Mouse (Mus musculus): ENCODE measurements around the gene Fam228b. TPM values are rescaled to one million over a fixed set of nuclear protein-coding genes. Genes with fewer than 3 reads are reported as not detected.
A peak's percentile ranks its signal among the peaks of the same experiment; 100 is the strongest.
"Not testable (repeated sequence)": the region's sequence is repeated elsewhere in the genome, so short reads cannot be mapped to it uniquely, and the experiment has no call there.

Gene Fam228b
- polyA plus RNA-seq, 1 experiment: 1.2 TPM

DNA sequence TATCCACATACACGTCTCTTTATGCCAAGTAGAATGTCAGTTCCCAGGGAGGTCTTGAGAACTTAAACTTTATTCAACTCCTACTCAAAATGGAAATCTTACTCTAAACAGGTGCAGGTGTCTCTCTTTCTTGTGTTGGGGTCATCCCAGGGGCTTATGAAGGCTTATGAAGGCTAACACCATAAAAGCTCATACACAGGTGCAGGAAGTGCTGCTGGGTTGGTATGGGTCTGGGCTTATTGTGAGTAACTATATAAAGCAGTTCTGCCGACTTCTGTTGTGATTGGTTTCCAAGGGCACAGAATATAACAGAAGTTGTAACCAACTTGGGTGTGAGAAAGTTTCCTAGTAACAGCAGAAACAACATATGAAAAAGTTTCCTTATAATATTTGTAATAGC is 15.4 kb upstream of the Fam228b start:
- no peak overlapping the region for H3K4me3 ChIP-seq (replicated peaks)
- no peak for TF ChIP-seq GATA1 (IDR thresholded peaks at IDR 0.05; ENCODE audit: borderline replicate concordance, low read length)
- TF ChIP-seq FLI1 (IDR thresholded peaks at IDR 0.05; ENCODE audit: low read length): no peak
- no peaks in the 10 kb centered on the region for H3K36me3 ChIP-seq (replicated peaks; ENCODE audit: low read length)

DNA sequence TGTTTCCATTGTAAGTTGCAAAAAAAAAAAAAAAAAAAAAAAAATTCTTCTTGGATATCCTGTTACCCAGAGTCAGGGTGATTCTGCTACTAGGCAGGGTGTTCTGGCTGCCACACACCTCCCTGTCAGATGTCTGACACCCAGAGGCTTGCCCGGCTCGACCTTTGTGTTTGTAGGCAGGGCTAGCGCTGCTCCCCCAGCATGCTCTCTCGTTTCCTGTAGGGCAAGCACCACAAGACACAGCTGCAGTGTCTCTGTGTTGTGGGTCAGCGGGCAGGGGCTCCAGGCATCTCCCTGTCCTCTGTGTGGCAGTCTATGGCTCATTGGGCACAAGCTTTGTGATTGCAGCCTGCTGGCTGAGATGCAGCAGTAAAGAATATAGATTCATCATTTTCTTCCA is 14.5 kb upstream of the Fam228b start:
- peaks cover 2% of the 10 kb centered on the region for H3K27me3 ChIP-seq (replicated peaks)
- H3K4me3 ChIP-seq (replicated peaks): peak overlapping the region; percentile 70
- TF ChIP-seq FLI1 (IDR thresholded peaks at IDR 0.05; ENCODE audit: low read length) (no peak), GATA1 (IDR thresholded peaks at IDR 0.05; ENCODE audit: borderline replicate concordance, low read length) (no peak)
- peaks cover 14% of the 10 kb centered on the region for H3K9me3 ChIP-seq
- H3K4me1 ChIP-seq: peaks cover 26% of the 10 kb centered on the region
- peaks cover under 1% of the 10 kb centered on the region for H3K36me3 ChIP-seq (replicated peaks; ENCODE audit: low read length)

More for the DNA sequence above, 15.4 kb upstream of the Fam228b start:
- Histone ChIP-seq H3K4me1 (peaks cover 21% of the 10 kb centered on the region), H3K9me3 (peaks cover 14% of the 10 kb centered on the region), H3K27me3 (replicated peaks) (peaks cover 2% of the 10 kb centered on the region)

DNA sequence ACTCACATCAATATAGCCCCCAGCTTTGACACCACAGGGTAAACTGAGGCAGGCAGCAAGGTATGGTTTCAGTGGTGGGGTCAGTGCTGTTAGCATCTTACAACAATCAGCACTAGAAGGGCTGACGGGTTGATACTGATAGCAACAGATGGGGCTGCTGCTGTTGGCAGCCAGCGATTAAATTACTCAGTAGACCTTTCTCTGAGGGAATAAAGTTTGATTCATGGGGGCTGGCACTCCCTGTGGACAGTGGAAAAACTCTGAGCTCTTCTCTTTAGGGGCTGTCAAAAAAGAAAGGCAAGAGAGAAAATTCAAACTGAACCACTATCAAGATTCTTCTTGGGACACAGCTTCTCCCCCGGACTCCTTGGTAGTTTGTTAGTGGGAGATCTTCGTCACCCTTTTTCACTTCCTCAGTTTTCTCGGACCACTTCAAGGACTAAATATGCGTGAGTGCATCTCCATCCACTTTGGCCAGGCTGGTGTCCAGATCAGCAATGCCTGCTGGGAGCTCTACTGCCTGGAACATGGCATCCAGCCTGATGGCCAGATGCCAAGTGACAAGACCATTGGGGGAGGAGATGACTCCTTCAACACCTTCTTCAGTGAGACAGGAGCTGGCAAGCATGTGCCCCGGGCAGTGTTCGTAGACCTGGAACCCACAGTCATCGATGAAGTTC is 12.8 kb upstream of the Fam228b start:
- H3K4me1 ChIP-seq: peaks cover 37% of the 10 kb centered on the region
- H3K4me3 ChIP-seq (replicated peaks): peak overlapping the region; percentile 26
- H3K9me3 ChIP-seq: peaks cover 14% of the 10 kb centered on the region
- H3K36me3 ChIP-seq (replicated peaks; ENCODE audit: low read length); H3K27me3 ChIP-seq (replicated peaks): not testable (repeated sequence)

DNA sequence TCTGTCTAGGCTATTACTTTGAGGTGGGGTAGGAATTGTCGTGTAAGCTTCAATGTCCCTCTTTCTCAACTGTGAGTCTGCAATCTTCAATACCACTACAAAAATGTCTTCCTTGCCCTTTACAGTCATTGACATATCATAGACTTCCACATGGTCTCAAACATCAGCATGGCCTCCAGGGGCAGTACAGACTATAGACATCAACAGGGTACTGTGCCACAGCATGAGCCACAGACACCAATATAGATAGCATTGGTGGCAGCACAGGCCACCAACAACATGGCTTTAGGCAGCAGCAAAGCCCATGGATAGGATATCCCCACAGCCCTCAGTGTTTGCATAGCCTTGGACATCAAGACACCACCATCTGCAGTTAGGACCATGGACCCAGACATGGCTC is 12.2 kb upstream of the Fam228b start:
- Histone ChIP-seq H3K4me3 (replicated peaks) (peak overlapping the region; percentile 26), H3K27me3 (replicated peaks) (peaks cover 2% of the 10 kb centered on the region), H3K9me3 (peaks cover 14% of the 10 kb centered on the region), H3K36me3 (replicated peaks; ENCODE audit: low read length) (peaks cover 4% of the 10 kb centered on the region), H3K4me1 (peaks cover 43% of the 10 kb centered on the region)
- TF ChIP-seq FLI1 (IDR thresholded peaks at IDR 0.05; ENCODE audit: low read length): no peak
- TF ChIP-seq GATA1 (IDR thresholded peaks at IDR 0.05; ENCODE audit: borderline replicate concordance, low read length): no peak

DNA sequence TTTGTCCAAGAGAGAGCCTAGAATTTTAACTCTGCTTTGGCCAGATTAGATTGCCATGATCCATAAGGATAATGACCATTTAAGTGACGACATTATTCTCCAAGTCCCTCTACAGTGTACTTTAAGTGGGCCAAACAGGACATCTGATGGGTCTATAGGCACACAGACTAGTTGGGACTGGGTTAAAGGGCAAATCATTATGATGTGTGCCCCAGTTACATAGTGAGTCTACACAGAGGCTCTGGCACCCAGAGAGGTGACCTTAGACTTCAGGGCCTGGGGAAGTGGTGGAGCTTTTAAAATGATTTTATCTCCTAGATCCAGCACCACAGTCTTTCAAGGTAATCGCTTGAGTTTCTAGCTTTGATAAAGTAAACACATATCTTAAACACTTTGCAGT is 11.2 kb upstream of the Fam228b start:
- Histone ChIP-seq H3K27me3 (replicated peaks) (peaks cover 2% of the 10 kb centered on the region), H3K36me3 (replicated peaks; ENCODE audit: low read length) (peaks cover 4% of the 10 kb centered on the region), H3K4me3 (replicated peaks) (no peak overlapping the region), H3K9me3 (peaks cover 14% of the 10 kb centered on the region), H3K4me1 (peaks cover 54% of the 10 kb centered on the region)
- TF ChIP-seq FLI1 (IDR thresholded peaks at IDR 0.05; ENCODE audit: low read length) (no peak), GATA1 (IDR thresholded peaks at IDR 0.05; ENCODE audit: borderline replicate concordance, low read length) (no peak)

DNA sequence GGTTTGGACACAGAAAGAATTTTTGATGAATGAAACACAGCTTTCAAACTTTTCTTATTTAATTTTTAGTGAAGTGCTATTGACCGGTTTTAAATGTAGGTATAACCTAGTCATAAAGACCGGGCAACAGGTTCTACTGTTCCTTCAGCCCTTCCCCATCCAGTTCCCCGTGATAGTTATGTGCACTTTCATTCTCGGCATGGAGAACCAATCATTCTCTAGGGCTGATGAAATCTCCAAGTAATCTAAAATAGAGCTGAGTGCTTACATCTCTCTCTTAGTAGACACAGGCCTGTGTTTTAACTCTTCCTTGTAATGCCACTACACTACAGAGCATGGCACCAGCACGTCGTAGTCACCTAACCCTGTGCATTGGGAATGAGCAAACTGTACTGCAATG is 8.7 kb upstream of the Fam228b start:
- peaks cover 2% of the 10 kb centered on the region for H3K27me3 ChIP-seq (replicated peaks)
- H3K36me3 ChIP-seq (replicated peaks; ENCODE audit: low read length): peaks cover 6% of the 10 kb centered on the region
- no peak overlapping the region for H3K4me3 ChIP-seq (replicated peaks)
- no peak for TF ChIP-seq FLI1 (IDR thresholded peaks at IDR 0.05; ENCODE audit: low read length)
- TF ChIP-seq GATA1 (IDR thresholded peaks at IDR 0.05; ENCODE audit: borderline replicate concordance, low read length): no peak
- H3K4me1 ChIP-seq: peaks cover 59% of the 10 kb centered on the region
- peaks cover 2% of the 10 kb centered on the region; the same call in 1 of the 2 replicates for H3K9me3 ChIP-seq

DNA sequence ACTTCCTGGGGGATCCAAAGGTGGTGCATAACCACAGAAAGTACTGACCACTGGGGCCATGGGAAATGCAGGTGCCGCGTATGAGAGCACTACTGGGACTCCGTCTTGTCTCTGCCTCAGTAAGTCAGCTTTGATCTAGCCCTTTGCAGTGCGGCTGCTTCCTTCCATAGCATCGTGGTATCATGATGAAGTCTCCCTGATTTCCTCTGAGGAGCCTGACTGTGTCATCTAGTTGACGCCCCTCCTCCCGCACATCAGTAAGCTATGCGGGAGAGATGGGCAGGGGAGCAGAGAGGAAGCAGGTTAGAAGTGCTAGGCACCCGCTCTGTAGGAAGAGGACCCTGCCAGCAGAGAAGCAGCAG is 6.5 kb upstream of the Fam228b start:
- peaks cover 3% of the 10 kb centered on the region; the same call in 1 of the 2 replicates for H3K9me3 ChIP-seq
- H3K27me3 ChIP-seq (replicated peaks): no peaks in the 10 kb centered on the region
- peaks cover 8% of the 10 kb centered on the region for H3K36me3 ChIP-seq (replicated peaks; ENCODE audit: low read length)
- TF ChIP-seq FLI1 (IDR thresholded peaks at IDR 0.05; ENCODE audit: low read length) (no peak), GATA1 (IDR thresholded peaks at IDR 0.05; ENCODE audit: borderline replicate concordance, low read length) (no peak)
- H3K4me3 ChIP-seq (replicated peaks): peak overlapping the region; percentile 88
- peaks cover 57% of the 10 kb centered on the region for H3K4me1 ChIP-seq

DNA sequence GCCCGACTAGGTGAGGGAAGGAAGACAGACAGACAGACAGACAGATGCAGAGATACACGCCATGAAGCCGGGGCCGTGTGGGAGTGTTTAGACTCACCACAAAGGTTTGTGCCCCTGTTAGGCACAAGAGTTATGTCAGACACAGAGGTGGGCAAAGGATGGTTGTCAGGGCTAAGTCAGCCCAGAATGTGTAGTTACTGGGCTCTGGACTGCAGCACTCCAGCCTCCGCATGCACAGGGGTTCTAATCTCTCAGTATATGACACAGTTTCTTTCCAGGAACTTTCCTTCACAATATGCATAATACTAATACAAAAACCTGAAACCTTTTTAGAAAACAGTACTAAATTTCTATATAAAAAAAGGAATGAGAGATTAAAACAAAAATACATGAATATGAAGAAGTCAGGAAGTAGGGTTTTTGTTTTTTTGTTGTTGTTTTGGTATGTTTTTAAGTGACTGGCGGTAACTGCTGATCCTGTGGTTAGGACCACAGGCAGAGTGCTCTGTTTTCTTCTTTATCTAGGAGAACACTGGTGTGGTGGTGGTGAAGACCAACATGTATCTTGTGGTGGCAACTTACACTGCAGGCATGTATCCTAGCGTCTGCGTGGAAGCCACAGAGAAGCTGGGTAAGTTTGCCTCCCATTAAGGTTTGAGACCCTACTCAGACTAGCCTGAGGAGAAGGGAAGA is 6.0 kb upstream of the Fam228b start:
- Histone ChIP-seq H3K4me3 (replicated peaks) (peak overlapping the region; percentile 88), H3K27me3 (replicated peaks) (no peaks in the 10 kb centered on the region), H3K9me3 (peaks cover 3% of the 10 kb centered on the region; the same call in 1 of the 2 replicates), H3K36me3 (replicated peaks; ENCODE audit: low read length) (peaks cover 8% of the 10 kb centered on the region), H3K4me1 (peaks cover 57% of the 10 kb centered on the region)
- no peak for TF ChIP-seq FLI1 (IDR thresholded peaks at IDR 0.05; ENCODE audit: low read length)
- no peak; the same call in 2 of the 3 replicates for TF ChIP-seq GATA1 (IDR thresholded peaks at IDR 0.05; ENCODE audit: borderline replicate concordance, low read length)

DNA sequence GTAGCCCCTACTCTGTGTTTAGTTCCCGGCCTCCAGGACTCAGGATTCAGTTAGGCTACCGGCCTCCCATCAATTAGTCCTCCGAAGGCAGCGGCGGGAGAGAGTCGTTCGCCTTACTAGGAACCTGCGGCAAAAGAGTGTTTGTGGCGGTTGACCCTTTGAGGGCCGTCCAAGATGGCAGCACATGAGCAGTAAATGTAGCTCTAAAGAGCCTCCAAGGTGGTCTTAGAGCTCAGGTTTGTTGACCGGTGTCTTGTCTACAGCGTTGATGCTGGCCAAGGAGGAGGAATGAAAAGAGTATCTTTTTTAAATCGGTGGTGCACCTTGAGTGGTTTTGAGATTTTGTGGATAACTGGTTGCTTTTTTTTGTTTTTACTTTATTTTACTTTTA is 261 bp upstream of the Fam228b start:
- Histone ChIP-seq H3K9me3 (peaks cover 3% of the 10 kb centered on the region; the same call in 1 of the 2 replicates), H3K27me3 (replicated peaks) (no peaks in the 10 kb centered on the region), H3K4me1 (peaks cover 27% of the 10 kb centered on the region), H3K4me3 (replicated peaks) (peak overlapping the region; percentile 98), H3K36me3 (replicated peaks; ENCODE audit: low read length) (peaks cover 4% of the 10 kb centered on the region)
- TF ChIP-seq GATA1 (IDR thresholded peaks at IDR 0.05; ENCODE audit: borderline replicate concordance, low read length): no peak
- TF ChIP-seq FLI1 (IDR thresholded peaks at IDR 0.05; ENCODE audit: low read length): no peak

DNA sequence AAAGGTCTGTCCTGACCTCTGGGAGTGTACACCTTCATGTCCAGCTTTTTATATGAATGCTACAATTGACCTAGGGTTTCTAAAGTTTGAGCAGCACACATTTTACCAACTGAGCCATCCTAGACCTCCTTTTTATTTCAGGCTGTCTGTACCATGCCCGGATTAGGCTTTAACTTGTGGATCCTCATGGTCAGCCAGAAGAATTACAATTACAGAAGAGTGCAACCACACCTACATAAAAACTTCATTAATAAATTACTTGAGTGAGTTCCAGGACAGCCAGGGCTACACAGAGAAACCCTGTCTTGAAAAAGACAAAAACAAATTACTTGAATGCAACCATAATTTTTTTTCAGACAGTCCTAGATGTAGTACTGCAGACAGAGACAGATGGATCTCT is 12.0 kb downstream of the Fam228b start:
- H3K4me1 ChIP-seq: no peaks in the 10 kb centered on the region
- no peak overlapping the region for H3K4me3 ChIP-seq (replicated peaks)
- H3K27me3 ChIP-seq (replicated peaks): no peaks in the 10 kb centered on the region
- H3K36me3 ChIP-seq (replicated peaks; ENCODE audit: low read length): peaks cover 4% of the 10 kb centered on the region
- peaks cover 3% of the 10 kb centered on the region; the same call in 1 of the 2 replicates for H3K9me3 ChIP-seq
- no peak for TF ChIP-seq GATA1 (IDR thresholded peaks at IDR 0.05; ENCODE audit: borderline replicate concordance, low read length)

DNA sequence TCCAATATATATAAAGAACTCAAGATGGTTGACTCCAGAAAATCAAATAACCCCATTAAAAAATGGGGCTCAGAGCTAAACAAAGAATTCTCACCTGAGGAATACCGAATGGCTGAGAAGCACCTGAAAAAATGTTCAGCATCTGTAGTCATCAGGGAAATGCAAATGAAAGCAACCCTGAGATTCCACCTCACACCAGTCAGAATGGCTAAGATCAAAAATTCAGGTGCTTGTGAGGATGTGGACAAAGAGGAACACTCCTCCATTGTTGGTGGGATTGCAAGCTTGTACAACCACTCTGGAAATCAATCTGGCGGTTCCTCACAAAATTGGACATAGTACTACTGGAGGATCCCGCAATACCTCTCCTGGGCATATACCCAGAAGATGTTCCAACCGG is 14.6 kb downstream of the Fam228b start:
- H3K9me3 ChIP-seq, H3K4me1 ChIP-seq: not testable (repeated sequence)

More for the DNA sequence above, 14.6 kb downstream of the Fam228b start:
- not testable (repeated sequence) for H3K27me3 ChIP-seq (replicated peaks); H3K4me3 ChIP-seq (replicated peaks); H3K36me3 ChIP-seq (replicated peaks; ENCODE audit: low read length)
